Mouse (Mus musculus): ENCODE measurements around the gene Olfr803. TPM values are rescaled to one million over a fixed set of nuclear protein-coding genes. Genes with fewer than 3 reads are reported as not detected.

Olfr803 gene
- total RNA-seq (2021) = not detected

DNA sequence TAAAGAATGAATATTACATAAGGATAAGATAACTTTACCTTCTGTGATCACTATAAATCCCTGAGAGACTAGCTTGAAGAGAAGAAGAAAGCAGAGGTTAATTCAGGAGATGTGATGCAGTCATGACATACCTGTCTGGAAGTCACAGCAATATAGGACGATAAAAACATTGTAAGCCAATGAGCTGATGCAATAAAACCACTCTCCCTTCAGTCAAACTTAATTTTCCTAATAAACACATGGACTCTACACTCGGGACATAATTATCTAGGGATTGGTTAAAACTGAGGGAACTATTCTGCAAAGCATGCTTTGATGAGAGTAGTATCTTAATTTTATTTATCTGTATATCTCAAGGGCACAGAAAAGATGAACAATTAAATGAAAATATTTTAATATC, at the start of gene Olfr803:
Gene Olfr803 (minus strand): TSS at position 101 of the 400 bp plus-strand sequence.
- DNase-seq = no peak

DNA sequence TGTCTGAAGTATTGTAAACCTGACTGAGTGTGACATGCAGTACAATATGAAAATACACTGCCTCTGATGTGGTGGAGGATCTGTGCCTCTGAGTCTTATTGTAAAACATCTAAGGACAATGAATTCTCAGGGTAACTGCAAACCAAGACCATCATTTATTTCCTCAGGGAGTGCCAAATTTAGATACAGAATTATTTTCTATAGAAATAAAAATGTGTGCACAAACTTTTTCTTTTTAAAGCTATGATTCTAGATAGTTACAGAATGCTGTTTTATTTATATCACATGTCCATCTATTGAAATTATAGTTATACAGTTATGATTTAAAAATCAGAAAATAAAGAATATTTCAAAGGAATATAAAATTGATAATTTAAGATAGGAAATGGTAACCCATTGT, 47.7 kb upstream of the Olfr803 start, which contains the start of gene Olfr806:
Gene Olfr806 (minus strand): TSS at position 101 of the 400 bp plus-strand sequence.
- DNase-seq = no peak

DNA sequence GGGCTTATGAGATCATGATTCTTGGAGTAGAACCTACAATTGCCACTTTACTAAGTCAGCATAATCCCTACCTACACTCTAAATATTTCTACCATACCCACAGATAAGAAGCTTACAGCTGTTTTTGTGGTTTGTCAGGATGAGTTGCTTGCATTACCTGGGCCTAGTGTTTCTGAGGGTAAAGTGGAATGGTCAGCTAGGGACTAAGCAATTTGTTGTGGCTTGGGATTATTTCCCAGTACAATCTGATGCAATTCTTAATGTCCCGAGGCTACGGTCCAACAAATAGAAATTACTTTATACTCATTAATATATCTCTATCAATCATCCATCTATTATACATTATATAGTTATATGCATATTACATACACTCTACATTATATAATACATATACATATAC, 35.2 kb upstream of the Olfr803 start, which contains the start of gene Olfr805:
Gene Olfr805 (minus strand): TSS at position 101 of the 400 bp plus-strand sequence.
- DNase-seq = no peak

DNA sequence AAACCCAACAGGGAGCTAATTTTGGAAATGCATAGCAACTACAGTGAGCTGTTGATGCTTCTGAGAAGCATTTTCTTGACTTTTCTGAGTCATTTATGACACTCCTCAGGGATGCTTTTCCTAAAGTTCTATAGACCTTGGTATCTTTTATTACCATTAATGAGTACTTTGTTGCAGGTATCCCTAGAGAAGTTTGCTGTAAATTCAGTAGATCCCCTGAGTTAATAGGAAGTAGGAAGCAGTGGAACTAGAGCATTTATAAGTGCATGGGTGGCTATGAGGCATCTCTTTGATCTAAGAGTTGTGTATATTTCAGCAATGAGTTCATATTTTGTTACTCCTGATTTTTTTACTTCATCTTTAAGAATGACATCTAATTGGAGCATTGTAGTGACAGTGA, 8.8 kb upstream of the Olfr803 start, which contains the start of gene Olfr804:
Gene Olfr804 (plus strand): TSS at position 301 of the 400 bp plus-strand sequence.
- DNase-seq = no peak

DNA sequence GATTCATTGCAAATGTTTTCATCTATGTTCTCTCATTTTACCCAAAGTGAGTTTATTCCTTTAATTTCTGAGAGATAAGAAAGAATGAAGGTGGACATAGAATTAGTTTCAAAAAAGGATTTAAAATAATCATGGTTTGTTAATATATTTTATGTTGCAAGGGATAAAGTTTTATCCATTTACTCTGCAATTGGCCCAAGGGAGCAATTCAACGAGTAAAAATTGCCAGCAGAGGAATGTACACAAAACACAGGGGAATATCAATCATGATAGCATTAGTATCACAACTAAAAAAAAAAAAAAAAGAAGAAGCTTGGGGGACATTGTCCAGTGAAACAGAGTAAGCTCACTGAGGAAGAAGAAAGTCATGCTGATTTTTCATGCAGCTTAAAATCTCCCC, 6.0 kb downstream of the Olfr803 start, which contains the start of gene Olfr802:
Gene Olfr802 (minus strand): TSS at position 101 of the 400 bp plus-strand sequence.
- no peak for DNase-seq

DNA sequence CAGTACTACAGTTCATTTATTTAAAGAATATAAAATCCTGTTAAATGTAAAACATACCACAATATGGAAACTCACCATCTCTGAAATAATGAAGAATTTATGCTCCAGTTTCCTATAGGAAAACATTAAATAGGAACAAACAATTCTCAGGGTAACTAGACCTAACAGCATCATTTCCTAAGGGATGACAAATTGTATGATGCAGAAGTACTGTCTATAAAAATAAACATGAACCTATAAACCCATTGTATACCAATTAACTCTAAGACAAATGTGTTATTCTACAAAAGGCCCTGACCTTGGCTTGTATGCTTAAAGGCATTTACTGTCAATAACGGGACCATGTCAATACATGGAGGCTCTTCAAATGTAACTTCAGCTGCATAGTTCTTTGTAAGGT, 20.3 kb downstream of the Olfr803 start, which contains the start of gene Olfr801:
Gene Olfr801 (minus strand): TSS at position 101 of the 400 bp plus-strand sequence.
- no peak for DNase-seq

DNA sequence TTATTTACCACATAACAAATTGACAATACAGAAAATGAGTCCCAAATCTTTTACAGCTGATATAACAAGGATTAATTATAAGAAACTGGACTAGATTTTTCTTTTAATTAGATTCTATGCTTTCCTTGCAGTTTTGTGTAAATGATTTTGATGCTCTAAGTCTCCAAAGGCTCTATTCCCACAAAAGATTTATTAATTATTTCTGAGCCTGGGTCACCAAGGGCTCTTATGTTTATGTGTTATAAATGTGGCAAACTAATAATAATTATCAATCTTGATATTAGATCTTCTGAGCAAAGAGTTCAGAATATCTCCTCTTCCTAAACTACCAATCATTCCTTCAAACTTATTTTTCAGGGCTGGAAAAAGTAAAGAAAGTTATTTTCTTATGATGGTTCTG, 36.7 kb downstream of the Olfr803 start, which contains the start of gene Olfr800:
Gene Olfr800 (plus strand): TSS at position 301 of the 400 bp plus-strand sequence.
- DNase-seq = no peak

DNA sequence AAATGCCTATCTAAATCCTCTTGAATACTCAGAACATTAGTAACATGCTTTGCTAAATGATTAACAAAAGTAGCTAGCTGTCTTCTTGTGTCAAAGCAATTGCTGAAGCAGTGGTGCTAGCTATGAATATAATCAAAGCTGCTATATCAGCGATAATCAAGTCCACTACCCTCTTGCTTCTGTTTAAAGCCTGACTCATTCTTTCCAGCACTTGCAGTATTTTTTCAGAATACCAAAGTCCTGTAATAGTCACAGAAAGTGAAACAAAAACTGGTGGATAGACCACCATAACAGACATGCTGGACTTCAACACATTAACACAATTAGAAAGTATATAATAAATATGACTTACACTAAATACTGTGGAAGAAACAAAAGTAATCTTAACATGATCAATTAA, 42.3 kb downstream of the Olfr803 start:
- DNase-seq = no peak

Small RNAs within 50 kb of the gene (microRNA-seq; reads per million reads assigned to microRNA genes)
- gene Gm24485 = 0 reads per million in 2 experiments

Other genes with a start within 250 kb of the Olfr803 start
- gene Olfr787, start 232.4 kb downstream of the Olfr803 start, total RNA-seq (2021) = not detected
- not detected for gene Olfr788, start 223.3 kb downstream of the Olfr803 start, total RNA-seq (2021)
- gene Olfr789, start 209.5 kb downstream of the Olfr803 start, total RNA-seq (2021) = not detected
- not detected for gene Olfr790, start 195.8 kb downstream of the Olfr803 start, total RNA-seq (2021)
- not detected for gene Olfr791, start 172.5 kb downstream of the Olfr803 start, total RNA-seq (2021)
- gene Olfr792, start 155.1 kb downstream of the Olfr803 start, total RNA-seq (2021) = not detected
- not detected for gene Olfr794, start 126.6 kb downstream of the Olfr803 start, total RNA-seq (2021)
- not detected for gene Olfr796, start 81.7 kb downstream of the Olfr803 start, total RNA-seq (2021)
- not detected for gene Olfr798, start 66.4 kb downstream of the Olfr803 start, total RNA-seq (2021)
- not detected for gene Olfr799, start 56.8 kb downstream of the Olfr803 start, total RNA-seq (2021)
- not detected for gene Olfr800, start 36.6 kb downstream of the Olfr803 start, total RNA-seq (2021)
- gene Olfr801, start 20.4 kb downstream of the Olfr803 start, total RNA-seq (2021) = not detected
- gene Olfr802, start 6.1 kb downstream of the Olfr803 start, total RNA-seq (2021) = under 1 TPM in 1 of 2 experiments, not detected in 1; 0.05 TPM
- gene Olfr804, start 8.9 kb upstream of the Olfr803 start, total RNA-seq (2021) = not detected
- not detected for gene Olfr805, start 35.1 kb upstream of the Olfr803 start, total RNA-seq (2021)
- gene Olfr806, start 47.6 kb upstream of the Olfr803 start, total RNA-seq (2021) = not detected
- gene Olfr807, start 63.5 kb upstream of the Olfr803 start, total RNA-seq (2021) = not detected
- not detected for gene Olfr808, start 71.2 kb upstream of the Olfr803 start, total RNA-seq (2021)
- not detected for gene Olfr809, start 80.4 kb upstream of the Olfr803 start, total RNA-seq (2021)
- gene Olfr810, start 100.6 kb upstream of the Olfr803 start, total RNA-seq (2021) = not detected
- not detected for gene Olfr811, start 110.1 kb upstream of the Olfr803 start, total RNA-seq (2021)
- gene Olfr812, start 151.8 kb upstream of the Olfr803 start, total RNA-seq (2021) = not detected
- not detected for gene Olfr813, start 161.1 kb upstream of the Olfr803 start, total RNA-seq (2021)
- not detected for gene Olfr814, start 185.6 kb upstream of the Olfr803 start, total RNA-seq (2021)
- not detected for gene Olfr815, start 211.6 kb upstream of the Olfr803 start, total RNA-seq (2021)
- gene Olfr816, start 221.3 kb upstream of the Olfr803 start, total RNA-seq (2021) = not detected